32 mouse cellular contexts compared by ENCODE assay signal in the genomic region with DNA sequence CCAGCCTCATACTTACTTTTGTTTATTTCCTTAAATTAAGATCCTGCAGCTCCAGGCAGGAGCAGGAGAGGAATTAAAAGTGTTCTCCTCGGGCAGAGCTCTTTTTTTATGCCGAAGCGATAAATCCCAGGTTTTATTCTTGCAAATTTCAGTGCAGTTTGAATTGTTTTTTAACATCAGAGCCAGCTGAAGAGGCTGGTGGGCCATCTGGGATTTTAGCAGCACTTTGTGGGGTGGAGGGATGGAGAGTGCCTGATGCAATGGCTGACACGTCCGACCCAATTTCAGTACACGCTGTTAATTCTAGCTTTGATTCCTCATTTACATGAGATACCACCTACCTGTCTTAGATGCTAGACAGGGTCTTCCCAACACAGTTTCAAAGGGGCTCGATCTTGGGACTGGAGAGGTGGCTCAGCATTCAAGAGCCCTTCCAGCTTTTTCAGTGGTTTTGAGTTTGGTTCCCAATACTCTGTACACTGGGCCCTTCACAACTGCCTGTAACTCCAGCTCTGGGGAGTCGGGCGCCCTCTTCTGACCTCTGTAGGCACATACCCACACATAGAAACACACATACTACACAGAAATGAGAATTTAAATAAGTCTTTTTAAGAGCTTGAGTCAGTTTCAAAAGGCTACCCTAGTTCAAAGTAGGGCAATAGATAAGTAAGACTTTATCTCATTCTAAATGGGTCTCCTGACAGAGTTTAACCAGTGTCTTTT. TPM values are rescaled to one million over a fixed set of nuclear protein-coding genes. Genes with fewer than 3 reads are reported as not detected.
DNase-seq lines count a peak whose midpoint lies in the region; ATAC-seq and TF ChIP-seq lines count a peak whose summit lies in the region.
"Had no signal": no experiment of that assay in that cellular context is flagged by ENCODE, and none has a peak within 500 bp of the region (broad histone marks: within the 10 kb centered on the region; RNA-seq: fewer than 3 reads in every experiment).

No protein-coding gene starts in this region.

- no peak for ATAC-seq in stomach, postnatal 0 days (ENCODE audit: low FRiP score, low TSS enrichment)
- ATAC-seq: forebrain, postnatal 0 days; inflammation-experienced regulatory T-cells, adult 6 months had no signal

- peak; percentile 32 for DNase-seq in layer of hippocampus, adult 11-12 months (ENCODE audit: low spot score)
- no peak for DNase-seq in layer of hippocampus, postnatal 25 days (ENCODE audit: extremely low spot score in 1 of 2, low spot score in 1 of 2)
- DNase-seq in ES-CJ7 (ENCODE audit: low read depth, low spot score) = peak; percentile 50
- DNase-seq in layer of hippocampus, adult 2 months (ENCODE audit: low spot score in 2 of 2) = peak; percentile 50 to 58
- DNase-seq in stomach, postnatal 0 days (ENCODE audit: low spot score) = no peak
- no peak for DNase-seq in left cerebral cortex, adult 11 months (ENCODE audit: low spot score)
- no peak for DNase-seq in heart, postnatal 25 days (ENCODE audit: low spot score)
- DNase-seq: adrenal gland, adult 2 months; cerebellum, adult 18-20 months; cerebellum, postnatal 14 days; forebrain, postnatal 0 days; heart, postnatal 4 days; kidney, adult 18-20 months; liver, embryonic 13.5 days; lung, postnatal 4 days; midbrain, embryonic 14.5 days; thymus, adult 2 months; thymus, postnatal 4 days had no signal

- H3K36me3 ChIP-seq in stomach, postnatal 0 days (ENCODE audit: control insufficient read depth, insufficient read depth, low read length) = peaks cover 22% of the 10 kb centered on the region; the same call in 1 of the 2 replicates
- H3K36me3 ChIP-seq: neural tube, embryonic 12.5 days had no signal

- H3K27me3 ChIP-seq in stomach, postnatal 0 days (ENCODE audit: control insufficient read depth, insufficient read depth, low read length) = no peaks in the 10 kb centered on the region
- H3K27me3 ChIP-seq: embryonic facial prominence, embryonic 12.5 days; heart, embryonic 15.5 days; limb, embryonic 13.5 days; liver, embryonic 13.5 days; neural tube, embryonic 12.5 days had no signal

- H3K9me3 ChIP-seq in stomach, postnatal 0 days (ENCODE audit: control insufficient read depth, low read length) = no peaks in the 10 kb centered on the region
- H3K9me3 ChIP-seq: embryonic facial prominence, embryonic 12.5 days; liver, embryonic 13.5 days had no signal

- 95% methylated on average over 9 of the region's 9 CpGs for WGBS in stomach, postnatal 0 days

- intact Hi-C loops in heart, postnatal 25 days (cut with DNase I) = no loop called here

- 0 out of 2 replicates have a peak, but pooled peaks have one; percentile 12 for TF ChIP-seq CTCF in layer of hippocampus, adult 2 months (conservative IDR thresholded peaks at IDR 0.05)
- 0 out of 2 replicates have a peak, but pooled peaks have one; percentile 8 for TF ChIP-seq CTCF in stomach, postnatal 0 days (IDR thresholded peaks at IDR 0.05; ENCODE audit: low read depth)

- H3K4me2 ChIP-seq in stomach, postnatal 0 days (replicated peaks; ENCODE audit: low read depth) = no peak overlapping the region
- H3K4me2 ChIP-seq: embryonic facial prominence, embryonic 12.5 days; heart, embryonic 15.5 days; hindbrain, embryonic 14.5 days; limb, embryonic 13.5 days; liver, embryonic 13.5 days; neural tube, embryonic 12.5 days had no signal

- H3K4me1 ChIP-seq in stomach, postnatal 0 days (replicated peaks; ENCODE audit: control insufficient read depth, insufficient read depth) = no peaks in the 10 kb centered on the region
- H3K4me1 ChIP-seq: embryonic facial prominence, embryonic 12.5 days; heart, embryonic 15.5 days; liver, embryonic 13.5 days; neural tube, embryonic 12.5 days had no signal

- H3K27ac ChIP-seq in layer of hippocampus, adult 2 months = peak overlapping the region; percentile 86
- no peak overlapping the region for H3K27ac ChIP-seq in stomach, postnatal 0 days (replicated peaks)
- H3K27ac ChIP-seq: embryonic facial prominence, embryonic 12.5 days; heart, embryonic 15.5 days; hindbrain, embryonic 14.5 days; limb, embryonic 13.5 days; liver, embryonic 13.5 days; neural tube, embryonic 12.5 days had no signal

- no peak overlapping the region for H3K4me3 ChIP-seq in layer of hippocampus, adult 2 months
- no peak overlapping the region for H3K4me3 ChIP-seq in stomach, postnatal 0 days (ENCODE audit: low read depth, low read length)
- H3K4me3 ChIP-seq: embryonic facial prominence, embryonic 12.5 days; heart, embryonic 15.5 days; limb, embryonic 13.5 days; liver, embryonic 13.5 days; neural tube, embryonic 12.5 days had no signal

- no peak overlapping the region for H3K9ac ChIP-seq in stomach, postnatal 0 days (ENCODE audit: low read length)
- H3K9ac ChIP-seq: embryonic facial prominence, embryonic 12.5 days; forebrain, postnatal 0 days; heart, embryonic 15.5 days; hindbrain, embryonic 14.5 days; limb, embryonic 13.5 days; liver, embryonic 13.5 days; neural tube, embryonic 12.5 days had no signal

- no peak for TF ChIP-seq EP300 in stomach, postnatal 0 days (optimal IDR thresholded peaks at IDR 0.05)

RNA-seq across cellular contexts. Expression of a gene that starts 45.6 kb away (rescaled TPM):
- total RNA-seq in layer of hippocampus, postnatal 25 days (2021) = not detected
- not detected for total RNA-seq in layer of hippocampus, adult 2 months (2021)
- not detected in 2 replicates for polyA plus RNA-seq in stomach, postnatal 0 days (2015; fragmentation: Nextera tagmentation; extraction: Ambion mirVana)
- not detected for total RNA-seq in heart, postnatal 25 days (2021)
- total RNA-seq: adrenal gland, adult 2 months; adrenal gland, postnatal 4 days; forebrain, postnatal 0 days; gastrocnemius, adult 18-20 months; gastrocnemius, postnatal 4 days; heart, postnatal 4 days; left cerebral cortex, postnatal 14 days; megakaryocyte-erythroid progenitor cell, adult 5-6 weeks had no signal
- polyA plus RNA-seq: adrenal gland, adult 2 months; embryonic facial prominence, embryonic 12.5 days; forebrain, embryonic 11.5 days; forebrain, postnatal 0 days; heart, embryonic 15.5 days; inflammation-experienced regulatory T-cells, adult 6 months; large intestine, adult 2 months; limb, embryonic 13.5 days; liver, embryonic 13.5 days; midbrain, embryonic 14.5 days; neural tube, embryonic 12.5 days; stomach, embryonic 16.5 days; thymus, adult 2 months had no signal

Comparison
In these comparisons a context has a peak if more than half of its experiments do, and no peak if none do; other contexts are left out.
1. DNase-seq: peak in layer of hippocampus, adult 11-12 months (single experiment), ES-CJ7 (single experiment) and layer of hippocampus, adult 2 months (2 of 2); none in layer of hippocampus, postnatal 25 days (0 of 2), stomach, postnatal 0 days (single experiment), left cerebral cortex, adult 11 months (single experiment) and heart, postnatal 25 days (single experiment).